Mouse (Mus musculus): Measurements from ENCODE around the gene Efna5. TPM values are rescaled to one million over a fixed set of nuclear protein-coding genes. Genes with fewer than 3 reads are reported as not detected.

Gene Efna5
- total RNA-seq, 2 experiments from 2014 or later, result 16.2 to 18.2 TPM

- DNase-seq (ENCODE audit: low spot score in 2 of 2), result no peak
Measured at GRCm38 (mm10) chr17:62717426-62718131, 163.5 kb downstream of the Efna5 start.

DNA sequence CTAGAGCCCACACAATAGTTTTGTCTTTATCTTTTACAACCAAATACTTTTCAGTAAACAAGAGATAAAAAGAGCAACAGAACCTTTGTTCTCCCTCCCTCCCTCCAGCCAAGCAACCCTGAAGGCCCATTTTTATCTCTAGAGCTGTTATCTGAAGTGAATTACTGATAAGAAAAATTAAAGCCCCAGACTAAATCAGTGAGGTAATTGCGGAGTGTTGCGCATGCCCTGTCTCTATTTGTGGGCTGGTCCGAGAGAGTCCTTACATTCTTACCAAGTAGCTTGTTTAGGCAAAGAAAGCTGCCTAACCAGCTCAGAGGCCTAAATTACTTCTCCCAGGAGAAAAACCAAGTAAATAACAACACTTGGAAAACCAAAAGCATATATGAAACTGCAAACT lies 167.7 kb downstream of the Efna5 start:
- DNase-seq (ENCODE audit: low spot score in 2 of 2), result no peak

GRCm38 (mm10) chr17:62706418-62706817 lies 174.7 kb downstream of the Efna5 start:
- no peak for DNase-seq (ENCODE audit: low spot score in 2 of 2)

DNA sequence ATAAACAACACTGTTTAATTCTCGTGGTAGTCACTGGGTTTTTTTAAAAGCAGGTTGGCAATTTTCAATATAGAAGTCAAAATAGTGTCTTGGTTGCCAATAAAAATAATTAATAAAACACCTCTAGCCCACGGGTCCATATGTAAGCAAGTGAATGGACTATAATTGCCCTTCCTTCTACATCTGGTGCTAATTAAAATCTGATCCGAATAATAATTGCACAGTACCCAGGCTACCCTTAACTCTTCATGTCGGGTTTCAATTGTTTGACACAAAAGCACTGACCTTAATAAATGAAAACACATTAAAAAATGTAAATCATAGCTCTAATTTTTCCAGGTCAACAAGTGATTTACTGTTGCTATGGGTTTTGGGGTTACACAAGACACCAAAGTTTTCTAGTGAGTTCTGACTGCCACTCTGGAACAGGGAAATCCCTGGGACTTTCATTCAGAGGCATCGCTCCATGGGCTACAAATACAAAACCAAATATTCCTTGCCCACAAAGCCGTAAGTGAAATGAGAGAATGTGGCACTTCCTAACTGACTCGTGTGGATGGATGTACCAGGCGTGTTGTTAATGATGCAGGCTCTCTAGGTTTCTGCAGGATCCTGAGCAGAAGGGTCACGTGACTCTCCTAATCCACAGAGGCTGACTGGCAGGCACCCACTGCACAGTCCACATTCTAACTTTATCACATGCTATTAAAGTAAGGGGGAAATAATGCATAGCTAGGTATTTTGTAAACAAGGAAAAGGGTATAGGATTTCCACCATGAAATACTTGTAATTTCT lies 178.9 kb downstream of the Efna5 start:
- no peak for DNase-seq (ENCODE audit: low spot score in 2 of 2)

DNA sequence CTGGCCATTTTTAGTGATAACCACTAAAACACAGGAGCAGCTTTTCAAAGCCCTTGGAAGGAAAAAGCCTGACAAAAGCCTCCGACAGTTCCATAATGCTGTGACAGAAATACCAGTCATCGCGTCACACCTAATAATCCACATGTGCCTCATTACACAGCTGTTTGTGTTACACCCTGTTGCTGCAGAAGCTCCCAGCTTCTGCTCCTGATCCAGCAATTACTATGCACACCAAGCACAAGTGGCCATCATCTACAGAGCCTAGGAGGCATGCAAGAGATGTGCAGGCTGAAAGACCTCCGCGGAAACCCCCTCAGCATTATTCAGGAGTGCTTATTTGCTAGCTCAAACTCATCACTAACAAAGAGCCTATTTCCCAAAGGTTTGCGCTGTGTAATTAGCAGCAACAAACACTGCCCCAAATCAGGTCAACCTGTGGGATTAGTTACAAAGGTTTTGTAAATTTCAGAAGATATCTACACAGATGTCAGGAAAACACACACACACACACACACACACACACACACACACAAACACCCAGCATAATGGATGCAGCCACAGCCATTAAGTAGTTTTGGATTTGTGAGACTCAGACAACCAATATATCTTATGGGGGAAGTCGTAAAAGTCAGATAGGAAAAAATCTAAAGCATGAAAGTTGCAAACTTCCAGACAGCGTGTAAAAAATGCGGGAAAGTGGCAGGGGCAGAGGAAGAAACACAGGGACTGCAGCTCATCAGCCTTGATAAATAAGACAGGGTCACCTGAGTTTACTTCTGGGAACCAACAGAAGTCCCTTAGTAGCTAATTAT lies 180.1 kb downstream of the Efna5 start:
- DNase-seq (ENCODE audit: low spot score in 2 of 2), result no peak

DNA sequence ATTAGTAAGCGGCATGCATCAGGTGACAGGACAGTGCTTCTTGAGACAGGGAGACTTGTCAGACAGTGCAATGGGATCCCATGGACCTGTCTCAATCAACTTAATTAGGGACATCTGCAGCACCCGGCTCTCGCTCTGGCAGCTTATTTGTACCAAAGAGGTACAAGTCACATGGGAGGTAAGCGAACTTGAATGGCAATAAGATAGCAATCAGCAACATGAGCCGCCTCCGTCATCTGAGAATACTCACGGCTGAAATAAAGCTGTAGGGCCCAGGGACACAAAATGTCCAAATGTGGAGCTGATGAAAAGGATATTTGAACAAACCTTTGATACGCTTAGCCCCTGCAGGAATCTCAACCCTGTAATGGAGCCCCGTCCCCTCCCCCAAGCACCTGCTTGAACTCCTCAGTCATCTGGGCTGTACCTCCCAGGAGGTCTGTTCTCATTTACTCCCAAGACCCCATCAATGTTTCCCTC lies 186.1 kb downstream of the Efna5 start:
- no peak for DNase-seq (ENCODE audit: low spot score in 2 of 2)

DNA sequence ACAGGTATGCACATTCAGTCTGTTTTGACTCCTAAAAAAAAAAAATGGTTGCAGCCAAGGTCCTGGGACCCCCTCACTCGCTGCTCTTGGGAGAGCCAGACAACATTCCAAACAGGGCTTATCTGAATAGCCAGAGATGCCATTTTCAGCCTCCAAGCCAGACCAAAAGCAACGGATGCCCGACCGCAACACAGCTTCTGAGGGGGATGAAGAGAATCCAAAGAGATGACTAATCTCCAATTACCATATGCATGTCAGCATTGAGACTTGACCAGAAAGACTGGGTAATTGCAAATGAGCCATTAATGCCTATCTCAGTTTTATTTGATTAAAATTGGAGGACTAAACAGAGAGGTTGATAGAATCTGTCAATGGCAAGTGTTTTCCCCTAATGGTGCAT lies 188.9 kb downstream of the Efna5 start:
- DNase-seq (ENCODE audit: low spot score in 2 of 2), result no peak

GRCm38 (mm10) chr17:62691201-62691715 lies 189.9 kb downstream of the Efna5 start:
- DNase-seq (ENCODE audit: low spot score in 2 of 2), result no peak

DNA sequence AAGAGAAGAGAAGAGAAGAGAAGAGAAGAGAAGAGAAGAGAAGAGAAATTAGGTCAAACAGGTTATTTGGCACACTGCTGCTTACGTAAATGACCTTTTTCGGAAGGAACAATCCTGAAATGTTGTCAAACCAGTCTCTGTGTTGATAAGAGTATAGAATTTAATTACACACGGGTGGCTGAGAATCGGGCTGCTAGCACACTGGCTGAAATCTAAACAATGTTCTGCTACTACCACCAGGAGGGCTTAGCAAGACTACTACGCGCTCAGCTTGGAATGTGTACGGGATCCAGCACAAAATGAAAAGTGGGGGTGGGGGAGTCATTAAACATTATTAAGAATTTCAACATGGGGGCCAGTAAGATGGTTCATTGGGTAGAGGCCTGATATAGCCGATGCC lies 190.9 kb downstream of the Efna5 start:
- DNase-seq (ENCODE audit: low spot score in 2 of 2), result no peak

- no peak for DNase-seq (ENCODE audit: low spot score in 2 of 2)
Measured at GRCm38 (mm10) chr17:62689646-62690045, 191.5 kb downstream of the Efna5 start.

- no peak for DNase-seq (ENCODE audit: low spot score in 2 of 2)
Measured at GRCm38 (mm10) chr17:62687369-62687768, 193.7 kb downstream of the Efna5 start.

DNA sequence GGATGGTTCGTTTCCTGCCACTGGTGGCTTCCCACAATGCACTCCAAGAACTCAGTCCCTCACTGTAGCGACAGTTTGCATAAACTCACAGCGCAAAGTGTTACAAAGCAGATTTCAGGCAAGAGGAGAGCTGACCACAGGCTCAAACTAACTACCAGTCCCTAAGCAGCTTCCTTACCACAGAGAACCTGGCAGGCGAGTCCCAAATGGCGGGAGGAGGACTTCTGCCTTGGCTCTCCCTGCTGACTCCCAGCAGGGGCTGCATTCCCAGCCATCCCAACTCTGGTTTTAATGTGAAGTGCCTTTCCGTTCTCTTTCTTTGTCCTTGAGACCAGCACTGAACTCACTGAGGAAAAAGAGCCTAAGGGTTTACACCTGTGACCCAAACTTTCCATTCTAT lies 195.9 kb downstream of the Efna5 start:
- DNase-seq (ENCODE audit: low spot score in 2 of 2), result no peak

DNA sequence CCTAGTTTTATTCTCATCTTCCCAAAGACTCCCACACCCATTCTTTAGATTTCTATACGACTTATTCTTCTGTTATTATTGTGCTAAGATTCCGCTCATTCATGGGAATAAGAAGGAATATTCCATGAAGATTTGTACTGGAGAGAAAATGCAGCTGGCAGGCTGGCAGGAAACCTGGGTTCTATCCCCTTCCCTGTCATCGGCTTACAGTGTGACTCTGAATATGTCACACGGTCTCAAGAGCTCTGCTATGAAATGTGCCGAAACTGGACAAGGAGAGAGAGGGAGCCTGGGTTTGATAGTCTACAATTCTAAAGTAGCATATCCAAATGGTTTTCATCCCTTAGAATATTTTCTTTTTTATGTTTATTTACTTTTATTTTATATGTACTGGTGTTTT lies 198.0 kb downstream of the Efna5 start:
- DNase-seq (ENCODE audit: low spot score in 2 of 2), result no peak

DNA sequence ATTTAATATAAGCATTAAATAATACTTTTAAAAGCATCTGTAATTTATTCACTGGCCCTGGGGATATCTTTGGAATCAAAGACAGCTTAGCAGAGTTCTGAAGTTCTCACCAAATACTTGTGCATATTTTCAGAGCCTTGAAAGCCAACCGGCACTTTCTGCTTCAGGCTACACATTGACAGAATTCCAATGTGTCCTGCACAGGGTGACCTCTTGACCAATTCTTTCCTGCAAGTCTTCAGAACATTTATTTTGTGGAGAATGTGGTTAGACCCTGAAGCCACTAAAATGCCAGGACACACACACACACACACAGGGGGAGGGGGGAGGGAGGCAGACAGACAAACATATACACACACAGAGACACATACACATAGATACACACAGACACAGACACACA lies 199.4 kb downstream of the Efna5 start:
- DNase-seq (ENCODE audit: low spot score in 2 of 2), result no peak

GRCm38 (mm10) chr17:62680737-62681136 lies 200.4 kb downstream of the Efna5 start:
- no peak for DNase-seq (ENCODE audit: low spot score in 2 of 2)

DNA sequence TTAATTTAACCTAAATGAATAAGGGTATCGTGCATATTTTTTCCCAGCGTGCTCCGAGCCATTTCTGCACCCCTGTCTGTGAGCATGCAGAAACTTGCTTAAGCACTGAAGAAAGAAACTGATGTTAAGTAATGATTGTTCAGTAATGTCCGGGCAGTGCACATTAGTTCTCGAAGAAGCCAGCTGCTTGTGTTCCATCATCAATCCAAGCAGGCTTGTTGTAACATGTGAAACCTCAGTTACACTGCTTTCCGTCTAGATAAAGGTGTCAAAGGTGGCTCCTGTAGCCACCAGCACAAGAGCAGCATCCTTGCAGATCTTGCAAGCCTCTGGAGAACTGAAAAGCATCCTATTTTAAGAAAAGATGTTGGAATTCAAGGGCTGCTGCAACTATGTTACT lies 204.3 kb downstream of the Efna5 start:
- no peak for DNase-seq (ENCODE audit: low spot score in 2 of 2)

- DNase-seq (ENCODE audit: low spot score in 2 of 2), result no peak
Measured at GRCm38 (mm10) chr17:62676409-62676808, 204.7 kb downstream of the Efna5 start.

- no peak for DNase-seq (ENCODE audit: low spot score in 2 of 2)
Measured at GRCm38 (mm10) chr17:62675811-62676255, 205.3 kb downstream of the Efna5 start.

DNA sequence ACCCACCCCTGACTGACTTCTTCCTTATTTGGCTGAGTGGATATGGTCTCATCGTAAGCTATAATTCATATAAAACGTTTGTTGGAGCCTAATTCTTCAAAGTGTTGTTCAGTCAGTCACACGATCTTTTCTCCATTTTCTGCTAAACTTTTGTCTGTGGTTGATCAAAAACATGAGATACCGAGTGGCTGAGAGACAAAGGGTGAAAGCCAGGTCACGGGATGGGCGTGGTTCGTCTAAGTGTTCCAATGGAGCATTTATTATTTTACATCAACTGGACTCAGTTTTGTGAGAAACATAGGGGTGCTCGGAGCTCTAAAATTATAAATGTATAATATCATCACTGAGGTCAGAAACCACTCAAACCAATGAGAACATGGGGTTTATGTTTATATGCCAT lies 209.0 kb downstream of the Efna5 start:
- no peak for DNase-seq (ENCODE audit: low spot score in 2 of 2)

DNA sequence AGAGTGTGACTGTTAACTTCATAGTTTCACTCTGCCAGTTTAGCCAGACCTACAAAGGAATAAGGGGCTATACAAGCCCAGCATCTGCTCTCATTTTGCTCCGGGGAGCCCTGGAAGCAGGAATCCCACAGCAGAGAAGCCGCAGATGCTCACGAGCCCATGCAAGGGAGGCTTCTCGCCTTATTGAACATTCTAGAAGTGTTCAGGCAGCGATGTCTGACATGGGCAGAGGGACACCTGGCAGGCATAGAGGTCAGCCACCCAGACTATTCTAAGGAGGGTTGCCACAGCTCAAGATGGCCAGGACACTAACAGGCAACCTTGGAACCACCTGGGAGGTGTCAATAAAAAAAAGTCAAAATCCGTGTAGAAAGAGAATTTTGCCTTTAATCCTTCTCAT lies 214.4 kb downstream of the Efna5 start:
- DNase-seq (ENCODE audit: low spot score in 2 of 2), result no peak

GRCm38 (mm10) chr17:62665823-62666222 lies 215.3 kb downstream of the Efna5 start:
- DNase-seq (ENCODE audit: low spot score in 2 of 2), result no peak

All from adrenal gland, adult 18-20 months (tissue).